Mouse (Mus musculus) stomach, postnatal 0 days (tissue): Measurements from ENCODE around the gene Proser1.

Experiments
- CTCF ChIP-seq: IDR thresholded peaks from 2 replicates; pipeline ENCODE4 v1.5.1; 2016; ENCODE audit warnings: antibody characterized with exemption, low read depth, mild to moderate bottlenecking, moderate library complexity
- EP300 ChIP-seq: optimal IDR thresholded peaks from 2 replicates; pipeline ENCODE3; 2016; ENCODE audit warnings: antibody characterized with exemption

DNA sequence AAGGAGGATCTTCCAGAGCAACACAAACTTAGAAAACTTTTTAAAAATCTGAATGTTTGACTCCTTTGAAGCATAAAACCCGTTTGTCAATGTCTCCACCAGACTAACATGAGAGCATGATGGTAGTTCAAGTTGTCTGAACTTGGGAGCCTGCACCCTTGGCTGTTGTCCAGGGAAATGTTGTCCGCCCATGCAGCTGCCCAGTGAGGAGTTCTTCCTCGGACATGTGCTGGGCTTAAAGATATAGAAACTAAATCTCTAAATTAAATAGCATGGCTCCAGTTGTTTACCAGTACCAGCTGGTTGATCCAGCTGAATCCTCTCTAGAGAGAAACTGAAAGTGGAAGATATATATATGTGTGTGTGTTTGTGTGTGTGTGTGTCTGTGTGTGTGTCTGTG, 49.5 kb upstream of the Proser1 start:
- TF ChIP-seq CTCF (no peak), EP300 (no peak)
